Mouse (Mus musculus): ENCODE data around the gene Ascl3. TPM values are rescaled to one million over a fixed set of nuclear protein-coding genes. Genes with fewer than 3 reads are reported as not detected.

Ascl3 gene
- polyA plus RNA-seq, 1 experiment from 2014 or later, result 0.20 TPM

DNA sequence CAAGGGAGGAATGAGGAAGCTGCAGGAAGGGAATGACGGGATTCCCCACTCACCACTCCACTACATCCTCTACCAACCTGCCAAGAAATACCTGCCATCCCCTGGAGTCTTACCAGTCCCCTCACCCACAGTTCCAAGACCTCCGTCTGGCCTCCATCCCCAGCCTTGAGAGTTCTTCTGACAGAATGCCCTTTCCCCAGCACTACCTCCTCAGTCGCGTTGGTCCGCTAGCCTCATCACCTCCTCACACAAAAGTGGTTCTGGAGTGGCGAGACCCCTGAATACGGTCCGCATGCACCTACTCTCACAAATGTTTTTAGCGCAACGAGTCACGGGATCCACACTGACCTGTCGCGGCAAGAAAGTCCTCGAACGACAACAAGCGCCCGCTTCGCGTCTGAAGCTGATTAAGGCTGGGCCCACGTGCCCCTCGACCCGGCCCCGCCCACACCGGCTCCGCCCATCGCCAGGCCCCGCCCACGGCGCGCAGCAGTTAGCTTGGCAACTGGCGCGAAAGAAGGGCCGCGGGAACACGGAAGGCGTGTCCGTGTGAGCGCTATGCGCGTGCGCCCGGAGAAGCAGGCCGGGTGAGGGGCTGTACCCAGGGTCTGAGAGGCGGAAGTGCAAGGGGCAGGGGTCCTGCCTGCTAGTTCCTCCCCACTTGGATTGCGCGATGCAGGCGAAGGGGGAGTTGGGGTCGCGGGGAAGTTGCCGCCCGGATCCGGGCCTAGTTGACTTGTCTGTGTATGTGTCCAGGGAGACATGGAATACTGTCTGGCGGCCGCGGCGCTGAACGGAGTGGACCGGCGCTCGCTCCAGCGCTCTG is 28.1 kb downstream of the Ascl3 start, which contains the start of the genes St5 and Akip1:
TSS of gene St5 (minus strand) at position 416 of the 826 bp plus-strand sequence.
TSS of gene Akip1 (plus strand) at position 501 of the 826 bp plus-strand sequence.
- H3K4me2 ChIP-seq, result peak within 1 kb of the TSS; percentile 74
- H3K4me3 ChIP-seq (ENCODE audit: low read depth, low read length), result peak within 1 kb of the TSS; percentile 67
- under 1% methylated on average over 61 of the region's 61 CpGs for whole genome bisulfite sequencing
- no peaks in the 10 kb centered on the region for H3K9me3 ChIP-seq (ENCODE audit: control insufficient read depth, low read length)
- H3K27me3 ChIP-seq (ENCODE audit: control insufficient read depth, insufficient read depth, low read length), result peaks cover 8% of the 10 kb centered on the region
- peak within 1 kb of the TSS; percentile 54 for H3K27ac ChIP-seq (ENCODE audit: low read depth, low read length)
- H3K4me1 ChIP-seq (ENCODE audit: control insufficient read depth, insufficient read depth, low read length), result peaks cover 3% of the 10 kb centered on the region; the same call in 1 of the 2 replicates
- DNase-seq (ENCODE audit: low spot score, missing footprints), result peak; percentile 100
- no peaks in the 10 kb centered on the region for H3K36me3 ChIP-seq (ENCODE audit: control insufficient read depth, insufficient read depth, low read length)
- ATAC-seq (ENCODE audit: low FRiP score), result peak; percentile 98
- H3K9ac ChIP-seq (ENCODE audit: low read length), result peak within 1 kb of the TSS; percentile 82

DNA sequence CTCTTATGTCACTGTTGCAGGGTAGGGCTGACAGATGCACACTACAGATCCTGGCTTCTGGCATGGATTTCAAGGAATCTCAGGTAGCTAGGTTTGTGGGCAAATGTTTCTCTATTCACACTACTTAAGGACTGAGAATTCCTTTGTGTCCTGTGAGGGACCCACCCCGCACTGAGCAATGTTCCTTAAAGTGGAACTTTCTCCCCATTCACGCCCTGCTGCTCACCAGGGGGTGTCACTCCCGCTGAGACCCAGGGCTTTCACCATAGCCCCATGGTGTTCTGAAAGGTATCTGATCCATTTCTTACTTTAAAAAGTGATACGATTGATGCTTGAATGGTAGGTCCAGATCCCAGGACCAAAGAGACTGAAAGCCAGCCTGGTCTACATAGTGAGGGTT is 28.8 kb downstream of the Ascl3 start:
- Histone ChIP-seq H3K4me2 (no peak overlapping the region), H3K4me1 (ENCODE audit: control insufficient read depth, insufficient read depth, low read length) (peaks cover 3% of the 10 kb centered on the region; the same call in 1 of the 2 replicates), H3K4me3 (ENCODE audit: low read depth, low read length) (peak overlapping the region; percentile 67; the same call in 1 of the 2 replicates), H3K27ac (ENCODE audit: low read depth, low read length) (no peak overlapping the region), H3K27me3 (ENCODE audit: control insufficient read depth, insufficient read depth, low read length) (peaks cover 8% of the 10 kb centered on the region), H3K36me3 (ENCODE audit: control insufficient read depth, insufficient read depth, low read length) (no peaks in the 10 kb centered on the region), H3K9ac (ENCODE audit: low read length) (no peak overlapping the region), H3K9me3 (ENCODE audit: control insufficient read depth, low read length) (no peaks in the 10 kb centered on the region)
- WGBS, result 25% methylated on average over 4 of the region's 4 CpGs
- DNase-seq (ENCODE audit: low spot score, missing footprints) (peak; percentile 85), ATAC-seq (ENCODE audit: low FRiP score) (no peak)

DNA sequence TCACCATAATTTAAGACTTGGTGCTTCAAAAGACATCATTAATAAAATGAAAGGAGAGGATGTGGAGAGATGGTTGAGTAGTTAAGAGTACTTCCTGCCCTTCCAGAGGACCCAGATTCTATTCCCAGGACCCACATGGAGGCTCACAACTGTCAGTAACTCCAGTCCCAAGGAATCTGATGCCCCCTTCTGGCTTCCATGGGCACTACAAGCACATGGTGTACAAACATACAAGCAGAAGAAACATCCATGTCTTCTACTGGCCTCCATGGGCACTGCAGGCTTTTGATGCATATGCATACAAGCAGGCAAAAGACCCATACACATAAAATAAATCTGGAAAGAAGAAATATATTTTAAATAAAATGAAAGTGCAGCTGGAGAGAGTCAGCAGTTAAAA is 31.3 kb downstream of the Ascl3 start:
- no peaks in the 10 kb centered on the region for H3K9me3 ChIP-seq (ENCODE audit: control insufficient read depth, low read length)
- H3K9ac ChIP-seq (ENCODE audit: low read length), result no peak overlapping the region
- peaks cover 8% of the 10 kb centered on the region for H3K27me3 ChIP-seq (ENCODE audit: control insufficient read depth, insufficient read depth, low read length)
- H3K4me3 ChIP-seq (ENCODE audit: low read depth, low read length), result no peak overlapping the region
- no peak overlapping the region for H3K4me2 ChIP-seq
- H3K4me1 ChIP-seq (ENCODE audit: control insufficient read depth, insufficient read depth, low read length), result peaks cover 3% of the 10 kb centered on the region; the same call in 1 of the 2 replicates
- no peak for DNase-seq (ENCODE audit: low spot score, missing footprints)
- H3K36me3 ChIP-seq (ENCODE audit: control insufficient read depth, insufficient read depth, low read length), result no peaks in the 10 kb centered on the region
- ATAC-seq (ENCODE audit: low FRiP score), result no peak
- H3K27ac ChIP-seq (ENCODE audit: low read depth, low read length), result no peak overlapping the region

DNA sequence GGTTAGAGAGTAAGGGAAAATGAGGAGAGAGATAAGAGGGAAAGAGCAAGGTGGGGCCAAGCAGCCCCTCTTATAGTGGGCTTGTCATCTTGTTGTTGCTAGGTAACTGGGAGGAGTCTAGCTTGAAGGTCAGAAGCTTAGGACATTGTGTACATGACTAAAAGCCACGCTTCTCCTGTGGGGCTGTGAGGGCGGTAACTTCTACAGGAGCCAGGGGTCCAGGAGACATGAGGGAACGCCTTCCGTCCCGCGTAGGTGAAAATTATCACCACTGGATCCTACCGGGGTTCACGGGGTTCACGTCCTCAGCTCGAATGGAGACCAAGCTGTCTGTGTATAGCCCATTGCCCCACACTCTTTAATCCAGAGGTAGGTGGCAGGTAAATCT is 36.2 kb downstream of the Ascl3 start:
- Histone ChIP-seq H3K4me2 (no peak overlapping the region), H3K36me3 (ENCODE audit: control insufficient read depth, insufficient read depth, low read length) (no peaks in the 10 kb centered on the region), H3K9ac (ENCODE audit: low read length) (no peak overlapping the region), H3K4me1 (ENCODE audit: control insufficient read depth, insufficient read depth, low read length) (no peaks in the 10 kb centered on the region), H3K4me3 (ENCODE audit: low read depth, low read length) (no peak overlapping the region), H3K27me3 (ENCODE audit: control insufficient read depth, insufficient read depth, low read length) (no peaks in the 10 kb centered on the region), H3K27ac (ENCODE audit: low read depth, low read length) (no peak overlapping the region), H3K9me3 (ENCODE audit: control insufficient read depth, low read length) (no peaks in the 10 kb centered on the region)
- 92% methylated on average over 10 of the region's 10 CpGs for WGBS
- ATAC-seq (ENCODE audit: low FRiP score) (no peak), DNase-seq (ENCODE audit: low spot score, missing footprints) (peak; percentile 66)

DNA sequence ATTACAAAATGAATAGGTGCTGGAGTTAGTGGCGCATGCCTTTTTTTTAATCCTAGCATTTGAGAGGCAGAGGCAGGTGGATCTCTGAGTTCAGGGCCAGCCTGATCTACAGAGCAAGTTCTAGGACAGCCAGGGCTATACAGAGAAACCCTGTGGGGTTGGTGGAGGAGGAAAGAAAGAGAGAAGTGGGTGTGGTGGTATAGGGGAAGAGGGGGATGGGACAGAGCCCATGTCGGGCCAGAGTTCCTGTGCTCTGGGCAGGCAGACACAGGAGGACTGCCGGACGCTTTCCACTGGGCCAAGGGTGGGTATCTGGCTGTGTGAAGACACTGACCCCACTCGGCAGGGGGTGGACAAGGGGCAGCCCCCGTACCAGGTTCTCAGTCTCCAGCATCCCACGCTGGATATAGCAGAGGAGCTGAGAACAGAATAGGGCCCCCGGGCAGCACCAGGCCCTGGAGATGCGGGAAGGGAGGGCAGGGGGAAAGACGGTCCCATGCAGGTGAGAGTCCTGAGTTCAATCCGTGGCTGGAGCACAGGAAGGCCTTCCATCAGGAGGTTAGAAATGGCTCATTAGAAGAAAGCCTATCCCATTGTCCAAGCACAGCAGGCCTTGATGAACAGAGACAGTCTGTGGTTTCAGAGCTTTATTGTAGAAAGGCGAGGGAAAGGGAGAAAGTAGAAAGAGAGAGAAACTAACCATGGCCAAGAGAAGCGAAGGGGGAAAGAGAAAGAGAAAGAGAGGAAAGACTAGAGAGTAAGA is 36.8 kb downstream of the Ascl3 start:
- no peaks in the 10 kb centered on the region for H3K4me1 ChIP-seq (ENCODE audit: control insufficient read depth, insufficient read depth, low read length)
- 83% methylated on average over 13 of the region's 13 CpGs for WGBS
- no peak overlapping the region for H3K27ac ChIP-seq (ENCODE audit: low read depth, low read length)
- H3K9me3 ChIP-seq (ENCODE audit: control insufficient read depth, low read length), result no peaks in the 10 kb centered on the region
- H3K4me2 ChIP-seq, result no peak overlapping the region
- no peaks in the 10 kb centered on the region for H3K36me3 ChIP-seq (ENCODE audit: control insufficient read depth, insufficient read depth, low read length)
- H3K4me3 ChIP-seq (ENCODE audit: low read depth, low read length), result no peak overlapping the region
- no peaks in the 10 kb centered on the region for H3K27me3 ChIP-seq (ENCODE audit: control insufficient read depth, insufficient read depth, low read length)
- H3K9ac ChIP-seq (ENCODE audit: low read length), result no peak overlapping the region
- DNase-seq (ENCODE audit: low spot score, missing footprints), result no peak
- no peak for ATAC-seq (ENCODE audit: low FRiP score)

DNA sequence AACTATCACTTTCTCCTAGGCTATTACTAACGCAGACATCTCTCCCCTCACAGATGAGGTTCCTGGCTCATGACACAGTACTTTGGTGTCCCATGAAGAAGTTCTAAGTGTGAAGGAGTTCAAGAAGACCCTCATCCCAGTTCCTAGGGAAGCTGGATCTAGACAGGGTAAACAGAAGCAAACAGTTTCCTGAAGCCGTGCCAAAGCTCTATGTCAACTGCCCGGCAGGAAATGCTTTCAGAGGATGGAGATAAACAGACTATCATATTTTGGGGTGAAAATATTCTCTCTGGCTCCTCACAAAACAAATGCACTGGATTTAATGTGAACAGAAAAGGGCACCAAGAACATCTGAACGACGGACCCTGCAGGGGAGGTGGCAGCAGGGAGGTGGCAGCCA is 40.6 kb downstream of the Ascl3 start:
- no peaks in the 10 kb centered on the region for H3K9me3 ChIP-seq (ENCODE audit: control insufficient read depth, low read length)
- H3K4me2 ChIP-seq, result no peak overlapping the region
- no peak overlapping the region for H3K4me3 ChIP-seq (ENCODE audit: low read depth, low read length)
- ATAC-seq (ENCODE audit: low FRiP score) (no peak), DNase-seq (ENCODE audit: low spot score, missing footprints) (no peak)
- no peak overlapping the region for H3K9ac ChIP-seq (ENCODE audit: low read length)
- H3K27ac ChIP-seq (ENCODE audit: low read depth, low read length), result no peak overlapping the region
- no peaks in the 10 kb centered on the region for H3K36me3 ChIP-seq (ENCODE audit: control insufficient read depth, insufficient read depth, low read length)
- WGBS, result 89% methylated on average over 5 of the region's 5 CpGs
- H3K27me3 ChIP-seq (ENCODE audit: control insufficient read depth, insufficient read depth, low read length), result no peaks in the 10 kb centered on the region
- H3K4me1 ChIP-seq (ENCODE audit: control insufficient read depth, insufficient read depth, low read length), result no peaks in the 10 kb centered on the region

DNA sequence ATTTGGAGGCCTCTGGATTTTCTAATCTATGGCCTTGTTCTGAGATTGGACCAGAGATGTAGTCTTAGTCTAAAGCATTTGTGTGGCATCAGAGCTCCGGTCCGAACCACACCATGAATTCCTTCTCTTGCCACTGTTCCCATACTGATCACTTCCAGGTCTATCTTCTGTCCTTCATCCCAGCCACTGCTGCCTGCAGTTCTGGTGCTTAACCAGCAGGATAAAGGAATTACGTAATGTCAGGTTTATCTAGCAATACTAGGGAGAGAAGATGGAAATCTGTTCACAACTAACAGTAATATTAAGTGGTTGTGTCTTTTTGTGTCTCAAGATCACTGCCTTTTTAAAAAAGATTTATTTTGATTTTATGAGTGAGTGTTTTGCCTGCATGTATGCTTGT is 41.4 kb downstream of the Ascl3 start:
- H3K27me3 ChIP-seq (ENCODE audit: control insufficient read depth, insufficient read depth, low read length), result no peaks in the 10 kb centered on the region
- WGBS, result 89% methylated on average over 3 of the region's 3 CpGs
- H3K27ac ChIP-seq (ENCODE audit: low read depth, low read length), result no peak overlapping the region
- no peak overlapping the region for H3K4me3 ChIP-seq (ENCODE audit: low read depth, low read length)
- H3K9ac ChIP-seq (ENCODE audit: low read length), result no peak overlapping the region
- no peaks in the 10 kb centered on the region for H3K4me1 ChIP-seq (ENCODE audit: control insufficient read depth, insufficient read depth, low read length)
- DNase-seq (ENCODE audit: low spot score, missing footprints), result no peak
- no peak for ATAC-seq (ENCODE audit: low FRiP score)
- no peak overlapping the region for H3K4me2 ChIP-seq
- no peaks in the 10 kb centered on the region for H3K9me3 ChIP-seq (ENCODE audit: control insufficient read depth, low read length)
- H3K36me3 ChIP-seq (ENCODE audit: control insufficient read depth, insufficient read depth, low read length), result no peaks in the 10 kb centered on the region

DNA sequence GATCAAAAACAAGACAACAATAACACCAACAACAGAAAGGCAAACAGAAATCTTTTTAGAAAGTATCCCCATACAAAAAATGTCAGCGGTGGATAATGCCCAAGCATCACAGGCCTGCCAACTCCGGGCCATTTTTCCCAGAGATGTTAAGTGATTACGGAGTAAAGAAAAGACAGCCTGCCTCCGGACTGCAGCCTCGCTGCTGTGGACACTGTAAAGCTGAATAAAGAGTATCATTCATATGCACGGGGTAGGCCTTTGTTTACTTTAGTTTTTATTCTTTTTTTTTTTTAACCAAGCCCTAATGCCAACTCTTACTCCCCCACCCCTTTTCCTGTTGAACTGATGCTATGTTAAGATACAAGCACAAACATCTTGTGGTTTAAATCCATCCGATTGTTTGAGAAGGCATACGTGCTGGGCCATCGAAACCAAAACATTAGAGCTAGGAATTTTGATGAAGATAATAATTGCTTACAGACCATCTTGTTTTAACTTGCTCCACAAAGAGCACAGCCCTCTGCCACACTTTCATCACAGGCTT is 44.9 kb downstream of the Ascl3 start:
- Histone ChIP-seq H3K4me1 (ENCODE audit: control insufficient read depth, insufficient read depth, low read length) (no peaks in the 10 kb centered on the region), H3K9me3 (ENCODE audit: control insufficient read depth, low read length) (no peaks in the 10 kb centered on the region), H3K4me2 (no peak overlapping the region), H3K4me3 (ENCODE audit: low read depth, low read length) (no peak overlapping the region), H3K27me3 (ENCODE audit: control insufficient read depth, insufficient read depth, low read length) (no peaks in the 10 kb centered on the region), H3K9ac (ENCODE audit: low read length) (no peak overlapping the region), H3K27ac (ENCODE audit: low read depth, low read length) (no peak overlapping the region), H3K36me3 (ENCODE audit: control insufficient read depth, insufficient read depth, low read length) (no peaks in the 10 kb centered on the region)
- no peak for DNase-seq (ENCODE audit: low spot score, missing footprints)
- 58% methylated on average over 9 of the region's 9 CpGs for WGBS
- ATAC-seq (ENCODE audit: low FRiP score), result no peak

DNA sequence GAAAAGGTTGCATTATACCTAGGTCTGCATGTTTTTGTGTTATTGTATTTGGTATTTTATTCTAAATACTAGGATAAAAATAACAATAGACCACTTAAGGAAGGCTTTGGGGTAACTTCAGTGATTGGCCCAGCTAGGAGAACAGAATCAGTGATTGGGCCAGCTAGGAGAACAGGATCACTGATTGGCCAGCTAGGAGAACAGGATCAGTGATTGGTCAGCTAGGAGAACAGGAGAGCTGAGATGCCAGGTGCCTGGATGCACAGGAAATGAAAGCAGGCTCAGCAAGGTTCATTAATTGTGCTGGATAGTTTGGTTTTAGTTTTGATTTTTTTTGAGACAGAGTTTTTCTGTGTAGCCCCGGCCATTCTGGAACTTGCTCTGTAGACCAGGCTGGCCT is 50.6 kb downstream of the Ascl3 start:
- ATAC-seq (ENCODE audit: low FRiP score) (no peak), DNase-seq (ENCODE audit: low spot score, missing footprints) (no peak)
- Histone ChIP-seq H3K4me1 (ENCODE audit: control insufficient read depth, insufficient read depth, low read length) (no peaks in the 10 kb centered on the region), H3K27me3 (ENCODE audit: control insufficient read depth, insufficient read depth, low read length) (no peaks in the 10 kb centered on the region), H3K4me3 (ENCODE audit: low read depth, low read length) (no peak overlapping the region), H3K9ac (ENCODE audit: low read length) (no peak overlapping the region), H3K27ac (ENCODE audit: low read depth, low read length) (no peak overlapping the region), H3K4me2 (no peak overlapping the region), H3K9me3 (ENCODE audit: control insufficient read depth, low read length) (no peaks in the 10 kb centered on the region), H3K36me3 (ENCODE audit: control insufficient read depth, insufficient read depth, low read length) (no peaks in the 10 kb centered on the region)
- WGBS, result 92% methylated on average over 1 of the region's 1 CpGs
